Mouse (Mus musculus): ENCODE results near the gene Gjc3.
"Not testable (repeated sequence)": the region's sequence is repeated elsewhere in the genome, so short reads cannot be mapped to it uniquely, and the experiment has no call there.

Gene Gjc3

GRCm38 (mm10) chr5:137962945-137963344 is at the start of gene Gjc3:
TSS of gene Gjc3 (minus strand) at chr5:137963098.
- no peak for DNase-seq (ENCODE audit: low spot score in 2 of 2)

- no peak for DNase-seq (ENCODE audit: low spot score in 2 of 2)
Observed at GRCm38 (mm10) chr5:138012382-138012781, 49.5 kb upstream of the Gjc3 start.

- no peak for DNase-seq (ENCODE audit: low spot score in 2 of 2)
Observed at GRCm38 (mm10) chr5:138009437-138009836, 46.5 kb upstream of the Gjc3 start.

- DNase-seq (ENCODE audit: low spot score in 2 of 2), result no peak
Observed at GRCm38 (mm10) chr5:137986351-137986750, 23.5 kb upstream of the Gjc3 start.

DNA sequence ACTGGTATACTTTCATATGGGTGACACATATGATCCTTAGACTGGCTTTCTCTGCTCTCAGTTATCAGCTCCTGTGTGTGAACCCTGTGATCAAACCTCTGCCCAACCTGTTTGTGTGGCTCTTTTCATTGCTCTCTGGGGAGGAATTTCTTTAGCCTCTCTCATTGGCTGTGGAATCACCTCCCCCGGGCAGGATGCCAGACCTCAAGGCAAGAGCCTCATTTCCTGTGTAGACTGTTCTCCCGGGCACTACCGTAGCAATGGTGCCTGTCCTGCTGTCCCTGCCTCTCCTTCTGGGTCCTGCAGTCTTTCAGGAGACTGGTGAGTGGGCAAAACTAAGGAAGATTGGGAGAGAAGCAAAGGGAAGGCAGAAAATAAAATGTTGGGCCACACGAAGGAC is 18.4 kb upstream of the Gjc3 start, which contains the start of gene Azgp1:
Gene Azgp1 (plus strand): TSS at position 221 of the 400 bp plus-strand sequence.
- no peak for DNase-seq (ENCODE audit: low spot score in 2 of 2)

GRCm38 (mm10) chr5:137979081-137979480 is 16.2 kb upstream of the Gjc3 start:
- no peak for DNase-seq (ENCODE audit: low spot score in 2 of 2)

- DNase-seq (ENCODE audit: low spot score in 2 of 2), result no peak
Observed at GRCm38 (mm10) chr5:137977291-137977690, 14.4 kb upstream of the Gjc3 start.

DNA sequence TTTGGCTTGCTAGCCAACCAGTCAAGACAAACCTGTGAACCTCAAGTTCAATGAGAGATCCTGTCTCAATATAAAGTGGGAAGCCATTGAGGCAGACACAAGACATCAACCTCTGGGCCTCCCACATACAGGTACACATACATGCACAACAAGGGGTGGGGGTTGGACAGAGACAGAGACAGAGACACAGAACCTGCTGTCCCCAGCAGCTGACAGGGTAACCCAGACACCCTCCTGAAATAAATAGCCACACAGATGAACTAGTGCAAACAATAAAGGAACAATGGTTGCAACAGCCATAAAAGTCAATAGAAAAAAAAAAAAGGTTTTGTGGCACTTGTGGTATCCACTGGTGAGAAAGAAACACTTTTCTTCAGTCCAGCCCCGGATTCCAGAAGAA is 12.5 kb upstream of the Gjc3 start:
- no peak for DNase-seq (ENCODE audit: low spot score in 2 of 2)

DNA sequence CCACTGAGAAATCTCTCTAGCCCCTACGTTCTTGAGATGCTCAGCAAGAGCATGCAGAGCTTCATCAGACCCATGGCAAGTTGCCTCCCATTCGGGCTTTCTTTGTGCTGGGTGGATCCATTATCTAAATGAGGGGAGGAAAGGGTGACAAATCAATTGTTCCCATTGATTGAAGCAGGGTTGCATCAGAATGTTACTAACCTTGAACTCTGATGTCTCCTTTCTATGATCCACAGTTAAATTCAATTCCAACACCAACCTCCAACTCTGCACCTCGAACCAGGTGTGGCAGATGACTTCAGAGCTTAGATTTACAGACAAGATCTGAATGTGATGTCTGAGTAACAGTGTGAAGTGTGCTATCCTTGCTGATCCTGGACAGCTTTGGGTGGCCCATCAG is 11.8 kb upstream of the Gjc3 start:
- DNase-seq (ENCODE audit: low spot score in 2 of 2), result no peak

DNA sequence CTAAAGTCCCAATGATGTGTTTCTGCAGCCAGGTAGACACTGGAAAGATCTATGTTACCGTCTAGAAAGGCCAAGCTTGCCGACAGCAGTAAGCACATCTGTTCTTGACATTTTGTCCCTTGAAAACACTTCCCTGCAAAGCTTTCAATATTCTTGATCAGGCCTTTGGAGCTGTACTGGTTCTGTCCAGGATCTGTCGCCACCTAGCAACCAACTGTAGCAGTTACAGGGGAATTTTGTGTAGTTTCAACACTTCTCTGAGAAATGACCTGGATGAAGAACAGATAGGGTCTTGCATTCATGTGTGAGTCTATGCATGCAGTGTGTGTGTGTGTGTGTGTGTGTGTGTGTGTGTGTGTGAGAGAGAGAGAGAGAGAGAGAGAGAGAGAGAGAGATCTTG is 10.8 kb upstream of the Gjc3 start:
- DNase-seq (ENCODE audit: low spot score in 2 of 2), result no peak

DNA sequence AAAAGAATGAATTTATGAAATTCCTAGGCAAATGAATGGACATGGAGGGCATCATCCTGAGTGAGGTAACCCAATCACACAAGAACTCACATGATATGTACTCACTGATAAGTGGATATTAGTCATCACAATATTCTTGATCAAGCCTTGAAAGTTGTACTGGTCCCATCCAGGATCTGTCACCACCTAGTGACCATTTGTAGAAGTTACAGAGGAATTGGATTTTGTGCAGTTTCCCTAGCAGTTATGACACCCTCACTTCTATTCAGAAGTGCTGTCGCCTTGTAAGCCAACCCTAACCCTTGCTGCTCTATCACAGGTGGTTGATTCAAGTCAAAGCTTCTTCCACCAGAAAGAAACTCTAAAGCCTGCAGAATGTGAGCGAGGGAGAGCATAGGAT is 10.3 kb upstream of the Gjc3 start:
- no peak for DNase-seq (ENCODE audit: low spot score in 2 of 2)

DNA sequence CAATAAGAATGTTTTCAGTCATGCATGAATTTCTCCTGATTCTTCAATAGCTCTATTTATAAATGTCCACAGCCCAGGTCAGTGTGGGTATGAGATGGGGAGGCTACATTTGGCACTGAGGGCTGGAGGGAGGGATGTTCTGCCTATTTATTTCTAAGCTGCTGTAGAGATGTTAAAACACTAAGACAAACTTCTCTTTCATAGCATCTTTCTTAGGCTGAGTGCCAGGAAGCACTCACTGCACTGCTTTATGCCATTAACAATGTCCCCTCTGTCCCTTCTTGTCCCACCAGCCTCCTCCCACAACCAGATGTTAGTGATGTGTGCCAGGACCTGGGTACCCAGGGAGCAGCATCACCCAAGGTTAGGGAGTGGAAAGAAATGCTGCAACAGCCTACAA is 3.6 kb upstream of the Gjc3 start:
- no peak for DNase-seq (ENCODE audit: low spot score in 2 of 2)

DNA sequence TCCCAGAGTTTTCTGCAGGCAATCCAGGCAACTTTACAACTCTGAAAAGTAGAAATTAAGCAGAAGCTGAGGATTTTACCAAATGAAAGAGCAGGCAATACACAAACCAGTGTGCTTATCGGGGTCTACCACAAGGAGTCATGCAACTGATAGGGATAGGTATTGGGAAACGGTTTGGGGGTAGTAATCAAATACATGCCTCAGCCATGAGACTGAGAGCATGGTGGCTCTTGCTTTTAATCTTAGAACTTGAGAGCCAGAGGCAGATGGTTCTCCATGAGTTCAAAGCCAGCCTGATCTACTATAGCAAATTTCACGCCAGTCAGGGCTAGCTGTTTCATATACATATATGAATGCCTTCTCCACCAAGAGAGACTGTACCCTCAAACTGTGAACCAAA is 6.5 kb downstream of the Gjc3 start:
- no peak for DNase-seq (ENCODE audit: low spot score in 2 of 2)

- DNase-seq (ENCODE audit: low spot score in 2 of 2), result peak in 1 of 2 experiments; percentile 21
Observed at GRCm38 (mm10) chr5:137951218-137951617, 11.7 kb downstream of the Gjc3 start.

DNA sequence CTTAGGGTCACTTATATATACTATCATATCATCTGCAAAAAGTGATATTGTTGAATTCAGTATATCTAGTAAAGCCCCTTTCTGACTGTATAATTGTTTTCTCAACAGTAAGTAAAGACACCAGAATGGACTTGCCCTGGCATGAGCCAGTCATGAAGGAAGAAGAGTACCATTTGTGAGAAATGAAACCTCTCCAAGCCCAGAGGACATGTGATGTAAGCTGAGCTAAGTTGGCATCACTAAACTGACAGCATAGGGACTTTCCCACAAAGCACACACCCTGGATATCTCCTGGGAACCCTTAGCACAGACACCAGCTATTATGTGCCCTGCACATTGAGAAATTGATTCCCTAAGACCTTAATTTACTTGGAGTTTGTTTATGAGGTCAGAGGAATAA is 15.6 kb downstream of the Gjc3 start:
- DNase-seq (ENCODE audit: low spot score in 2 of 2), result no peak

GRCm38 (mm10) chr5:137943133-137943532 is 19.8 kb downstream of the Gjc3 start:
- DNase-seq (ENCODE audit: low spot score in 2 of 2), result no peak

- DNase-seq (ENCODE audit: low spot score in 2 of 2), result no peak
Observed at GRCm38 (mm10) chr5:137940948-137941347, 21.9 kb downstream of the Gjc3 start.

DNA sequence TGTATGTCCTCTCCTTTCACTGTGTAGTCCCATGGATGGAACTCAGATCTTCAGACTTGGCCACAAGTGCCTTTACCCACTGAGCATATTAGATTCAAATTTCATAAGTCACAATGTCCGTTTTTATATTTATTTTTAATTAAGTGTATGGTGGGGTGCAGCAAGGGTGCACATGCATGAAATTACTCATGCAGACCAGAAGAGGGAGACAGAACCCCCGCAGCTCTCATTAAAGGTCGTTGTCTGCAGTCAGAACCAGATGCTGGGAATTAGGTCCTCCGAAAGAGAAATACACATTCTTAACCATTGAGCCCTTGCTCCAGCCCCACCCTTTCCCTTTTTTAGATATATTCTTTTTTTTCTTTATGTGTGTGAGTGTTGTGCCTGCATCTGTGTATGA is 25.7 kb downstream of the Gjc3 start:
- DNase-seq (ENCODE audit: low spot score in 2 of 2), result no peak

DNA sequence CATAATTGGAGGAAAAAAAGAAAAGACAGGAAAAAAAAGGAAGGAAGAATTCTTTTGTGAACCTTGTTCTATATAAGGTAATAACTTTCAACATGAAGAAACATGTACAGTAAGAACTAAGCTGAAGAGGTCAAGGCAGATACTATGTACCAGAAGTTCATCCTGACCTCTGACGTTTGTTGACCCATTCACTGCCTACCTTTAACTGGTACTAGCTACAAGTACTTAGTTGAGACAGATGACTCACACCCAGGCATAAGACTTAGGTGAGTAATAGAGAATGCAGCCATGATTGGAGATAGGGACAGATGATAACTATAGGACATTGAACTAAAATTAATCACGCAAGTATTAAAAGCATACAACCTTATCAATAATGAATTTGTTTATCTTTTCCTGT is 26.4 kb downstream of the Gjc3 start:
- no peak for DNase-seq (ENCODE audit: low spot score in 2 of 2)

GRCm38 (mm10) chr5:137933934-137934333 is 29.0 kb downstream of the Gjc3 start:
- not testable (repeated sequence) for DNase-seq (ENCODE audit: low spot score in 2 of 2)

- no peak for DNase-seq (ENCODE audit: low spot score in 2 of 2)
Observed at GRCm38 (mm10) chr5:137928439-137928838, 34.5 kb downstream of the Gjc3 start.

DNA sequence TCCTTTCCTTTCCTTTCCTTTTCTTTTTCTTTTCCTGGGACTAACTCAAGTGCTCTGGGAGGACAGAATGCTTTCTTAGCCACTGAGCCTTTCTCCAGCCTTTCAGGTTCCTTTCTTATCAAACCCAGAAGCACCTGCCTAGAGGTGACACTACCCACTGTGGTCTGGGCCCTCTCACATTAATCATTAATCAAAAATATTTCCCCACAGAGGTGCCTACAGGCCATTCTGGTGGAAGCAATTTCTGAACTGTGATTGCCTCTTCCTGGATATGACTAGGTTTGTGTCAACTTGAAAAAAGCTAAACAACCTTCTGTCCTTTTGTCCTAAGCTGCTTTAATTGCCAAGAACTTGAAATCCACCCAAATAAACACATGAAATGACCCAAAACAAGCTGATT is 40.7 kb downstream of the Gjc3 start:
- no peak for DNase-seq (ENCODE audit: low spot score in 2 of 2)

DNA sequence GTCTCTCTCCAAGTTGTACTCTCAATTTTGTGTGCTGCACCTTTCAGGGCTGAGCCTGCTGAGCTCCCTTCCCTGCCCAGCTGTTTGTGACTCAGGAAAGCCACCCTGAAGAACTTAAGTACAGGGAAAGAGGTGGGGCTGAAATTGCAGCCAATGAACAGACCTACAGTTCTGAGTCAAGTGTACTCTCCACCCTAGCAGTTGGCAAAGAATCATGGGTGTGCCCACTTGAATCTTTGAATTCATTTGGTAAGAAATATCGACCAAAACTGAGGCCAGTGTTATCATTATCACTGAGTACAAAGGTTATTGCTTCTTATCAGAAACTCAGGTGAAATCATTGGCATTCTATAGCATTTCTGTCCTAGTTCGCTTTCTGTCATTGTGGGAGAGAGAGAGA is 41.4 kb downstream of the Gjc3 start, which contains the start of gene Cyp3a13:
Gene Cyp3a13 (minus strand): TSS at position 88 of the 400 bp plus-strand sequence.
- DNase-seq (ENCODE audit: low spot score in 2 of 2), result no peak

- DNase-seq (ENCODE audit: low spot score in 2 of 2), result no peak
Observed at GRCm38 (mm10) chr5:137915550-137915949, 47.3 kb downstream of the Gjc3 start.

- no peak for DNase-seq (ENCODE audit: low spot score in 2 of 2)
Observed at GRCm38 (mm10) chr5:137914508-137914907, 48.4 kb downstream of the Gjc3 start.
